Mouse (Mus musculus): ENCODE measurements around the gene Atp2c2.

DNA sequence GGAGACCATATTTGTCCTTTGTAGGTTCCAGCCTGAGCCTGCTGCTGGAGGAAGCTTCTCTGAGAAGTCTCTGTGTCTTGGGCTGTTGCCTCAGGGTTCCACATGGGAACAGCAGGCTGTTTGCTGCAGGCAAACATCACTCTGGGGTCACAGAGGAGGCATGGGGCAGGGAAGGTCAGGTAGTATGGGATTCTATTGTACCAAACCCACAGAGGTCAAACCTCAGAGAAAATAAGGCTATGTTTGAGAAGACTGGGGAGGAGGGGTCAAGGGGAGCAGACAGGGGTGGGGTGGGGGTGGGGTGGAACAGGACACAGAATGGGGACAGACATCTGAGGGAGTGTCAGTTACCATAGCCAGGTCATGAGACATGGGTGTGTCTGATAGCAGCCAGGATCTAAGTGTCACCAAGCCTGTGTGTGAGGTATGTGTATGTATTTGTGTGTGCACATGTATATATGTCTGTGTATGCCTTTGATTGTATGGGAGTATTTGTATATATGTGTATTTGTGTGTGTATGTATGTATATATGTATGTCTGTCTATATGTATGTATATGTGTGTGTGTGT, 17.0 kb downstream of the Atp2c2 start:
- no peak for TF ChIP-seq CTCF (IDR thresholded peaks at IDR 0.05; ENCODE audit: extremely low read depth, insufficient read length, insufficient replicate concordance, low read depth, low read length)
- no peak for TF ChIP-seq POLR2A (IDR thresholded peaks at IDR 0.05; ENCODE audit: low read depth, low read length)
